1 mouse cellular context compared by ENCODE assay signal in genomic region chr9:72649781-72650180, GRCm38 (mm10).
TF ChIP-seq lines count a peak whose summit lies in the region.

No protein-coding gene starts in this region.

TF ChIP-seq in MEL, 35 proteins besides CTCF, POLR2A, EP300 and RAD21 (continued from another document):
- no peak for TF ChIP-seq E2F4 (IDR thresholded peaks at IDR 0.05; ENCODE audit: borderline replicate concordance, low read depth, low read length)
- no peak for TF ChIP-seq ZKSCAN1 (IDR thresholded peaks at IDR 0.05; ENCODE audit: low read depth, low read length)
- peak; percentile 95 for TF ChIP-seq RCOR1 (IDR thresholded peaks at IDR 0.05; ENCODE audit: low read depth, low read length)
- TF ChIP-seq MYC (IDR thresholded peaks at IDR 0.05; ENCODE audit: low read depth, low read length): no peak
- no peak for TF ChIP-seq USF2 (IDR thresholded peaks at IDR 0.05; ENCODE audit: borderline replicate concordance in 1 of 2, insufficient read depth in 1 of 2, low read depth in 1 of 2, low read length in 2 of 2)
- TF ChIP-seq SIN3A (IDR thresholded peaks at IDR 0.05; ENCODE audit: low read length): peak; percentile 51; the same call in 1 of the 2 replicates
- no peak for TF ChIP-seq MYB (IDR thresholded peaks at IDR 0.05; ENCODE audit: low read depth, low read length)
- no peak for TF ChIP-seq GABPA (IDR thresholded peaks at IDR 0.05; ENCODE audit: low read depth, low read length)
- TF ChIP-seq ZNF384 (IDR thresholded peaks at IDR 0.05; ENCODE audit: low read depth, low read length): peak; percentile 86
- 0 out of 2 replicates have a peak, but pooled peaks have one; percentile 13 for TF ChIP-seq MEF2A (IDR thresholded peaks at IDR 0.05; ENCODE audit: extremely low read depth, insufficient replicate concordance, low read depth, low read length, poor library complexity, severe bottlenecking)
